Mouse (Mus musculus): ENCODE measurements around the gene Atp6v0c.

- TF ChIP-seq ZNF384 (IDR thresholded peaks at IDR 0.05; ENCODE audit: low read depth, low read length) (no peak), HCFC1 (IDR thresholded peaks at IDR 0.05; ENCODE audit: borderline replicate concordance, insufficient read depth, low read length) (no peak), CHD2 (IDR thresholded peaks at IDR 0.05; ENCODE audit: low read depth, low read length) (no peak), MAFK (IDR thresholded peaks at IDR 0.05; ENCODE audit: insufficient read depth, low read depth, low read length) (no peak)
Measured at GRCm38 (mm10) chr17:24205284-24205888, 35.9 kb upstream of the Atp6v0c start, which contains the start of gene Tbc1d24.

Measured in ES-E14 (cell line).